Mouse (Mus musculus): Measurements from ENCODE around the gene Rtp2.

Rtp2 gene

DNA sequence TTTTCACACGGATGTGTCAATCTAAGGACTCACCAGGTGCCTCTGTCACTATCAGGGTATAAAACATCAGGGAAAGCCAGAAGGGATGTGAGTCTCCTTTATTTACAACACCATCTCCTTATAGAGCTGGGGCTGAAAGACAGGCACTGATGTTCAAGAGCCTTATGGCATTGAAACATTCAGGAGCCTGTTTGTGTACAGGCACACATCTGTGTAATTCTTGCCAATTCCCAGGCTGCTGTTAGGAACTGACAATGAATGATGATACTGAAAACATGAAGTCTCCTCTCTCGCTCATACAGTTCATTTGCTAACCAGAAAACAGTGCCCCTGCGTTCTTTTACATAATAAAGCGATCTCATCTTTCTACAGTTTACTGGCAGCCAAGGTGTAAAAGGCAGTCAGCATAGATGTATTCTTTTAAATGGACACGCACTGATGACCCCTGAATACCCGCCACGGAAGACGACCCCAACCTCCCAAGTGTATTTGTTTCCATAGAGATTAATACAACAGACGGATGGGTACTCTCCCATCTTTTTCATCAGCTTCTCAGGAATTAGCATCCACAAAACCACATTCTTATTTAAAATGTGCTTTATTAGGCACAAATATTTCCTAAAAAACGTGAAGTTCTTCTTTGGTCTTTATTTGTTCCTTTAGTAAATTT is 44.1 kb downstream of the Rtp2 start:
- no peak for DNase-seq

DNA sequence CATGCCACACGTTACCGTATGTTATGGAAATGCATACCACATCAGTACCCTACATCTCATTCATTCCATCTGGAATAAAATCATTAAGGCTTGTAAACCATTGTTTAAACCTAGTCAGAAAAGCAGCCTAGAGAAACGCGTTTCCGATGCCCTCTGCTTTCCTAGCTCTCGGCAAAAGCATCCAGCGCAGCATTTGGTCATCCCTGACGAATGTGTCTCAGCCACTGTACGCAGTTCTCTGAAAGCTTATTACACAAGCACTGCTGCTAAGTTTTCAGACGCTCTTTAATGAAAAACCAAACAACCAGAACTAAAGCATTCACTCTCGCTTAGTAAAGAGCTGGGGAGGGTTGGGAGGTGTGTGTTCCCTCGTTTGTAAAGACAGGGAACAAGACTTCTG is 47.1 kb downstream of the Rtp2 start:
- DNase-seq, result no peak

Data from right cerebral cortex, postnatal 4 days (tissue).